Mouse (Mus musculus): ENCODE data around the gene Clec16a. TPM values are rescaled to one million over a fixed set of nuclear protein-coding genes. Genes with fewer than 3 reads are reported as not detected.
A peak's percentile ranks its signal among the peaks of the same experiment; 100 is the strongest.

Gene Clec16a
- polyA plus RNA-seq, 1 experiment from 2014 or later: 69.0 TPM

- Histone ChIP-seq H3K4me1 (replicated peaks) (peaks cover 10% of the 10 kb centered on the region), H3K9ac (no peak overlapping the region), H3K27ac (replicated peaks) (no peak overlapping the region), H3K27me3 (no peaks in the 10 kb centered on the region), H3K9me3 (no peaks in the 10 kb centered on the region), H3K4me2 (no peak overlapping the region), H3K4me3 (no peak overlapping the region), H3K36me3 (no peaks in the 10 kb centered on the region)
- 60% methylated on average over 6 of the region's 6 CpGs for WGBS
- no peak for ATAC-seq (ENCODE audit: low read depth)
Measured at GRCm38 (mm10) chr16:10697861-10698659, 152.9 kb downstream of the Clec16a start.

- H3K9ac ChIP-seq: no peak overlapping the region
- H3K4me1 ChIP-seq (replicated peaks): peaks cover 7% of the 10 kb centered on the region
- H3K4me2 ChIP-seq: no peak overlapping the region
- ATAC-seq (ENCODE audit: low read depth): no peak
- no peaks in the 10 kb centered on the region for H3K27me3 ChIP-seq
- no peaks in the 10 kb centered on the region for H3K36me3 ChIP-seq
- no peaks in the 10 kb centered on the region for H3K9me3 ChIP-seq
- no peak overlapping the region for H3K4me3 ChIP-seq
- no peak overlapping the region for H3K27ac ChIP-seq (replicated peaks)
- WGBS: 73% methylated on average over 3 of the region's 3 CpGs
Measured at GRCm38 (mm10) chr16:10699316-10699715, 154.2 kb downstream of the Clec16a start.

- ATAC-seq (ENCODE audit: low read depth): no peak
- H3K4me3 ChIP-seq: no peak overlapping the region
- no peaks in the 10 kb centered on the region for H3K27me3 ChIP-seq
- H3K4me2 ChIP-seq: no peak overlapping the region
- H3K9ac ChIP-seq: no peak overlapping the region
- H3K27ac ChIP-seq (replicated peaks): no peak overlapping the region
- 34% methylated on average over 2 of the region's 2 CpGs for WGBS
- no peaks in the 10 kb centered on the region for H3K36me3 ChIP-seq
- H3K4me1 ChIP-seq (replicated peaks): 0 out of 2 replicates have a peak, but pooled peaks cover 4% of the 10 kb centered on the region
- H3K9me3 ChIP-seq: no peaks in the 10 kb centered on the region
Measured at GRCm38 (mm10) chr16:10700160-10700559, 155.0 kb downstream of the Clec16a start.

- H3K36me3 ChIP-seq: no peaks in the 10 kb centered on the region
- H3K9me3 ChIP-seq: no peaks in the 10 kb centered on the region
- H3K9ac ChIP-seq: no peak overlapping the region
- H3K27me3 ChIP-seq: no peaks in the 10 kb centered on the region
- ATAC-seq (ENCODE audit: low read depth): no peak
- 0 out of 2 replicates have a peak, but pooled peaks cover 4% of the 10 kb centered on the region for H3K4me1 ChIP-seq (replicated peaks)
- WGBS: 80% methylated on average over 2 of the region's 2 CpGs
- H3K27ac ChIP-seq (replicated peaks): no peak overlapping the region
- H3K4me2 ChIP-seq: no peak overlapping the region
- H3K4me3 ChIP-seq: no peak overlapping the region
Measured at GRCm38 (mm10) chr16:10702399-10702798, 157.3 kb downstream of the Clec16a start.

GRCm38 (mm10) chr16:10703932-10704331, 158.8 kb downstream of the Clec16a start:
- no peak for ATAC-seq (ENCODE audit: low read depth)
- Histone ChIP-seq H3K9ac (no peak overlapping the region), H3K27ac (replicated peaks) (no peak overlapping the region; the same call in 1 of the 2 replicates), H3K36me3 (no peaks in the 10 kb centered on the region), H3K4me2 (no peak overlapping the region), H3K9me3 (no peaks in the 10 kb centered on the region), H3K4me1 (replicated peaks) (0 out of 2 replicates have a peak, but pooled peaks cover 4% of the 10 kb centered on the region), H3K27me3 (no peaks in the 10 kb centered on the region), H3K4me3 (no peak overlapping the region)
- WGBS: 79% methylated on average over 4 of the region's 4 CpGs

- no peak for ATAC-seq (ENCODE audit: low read depth)
- Histone ChIP-seq H3K9ac (no peak overlapping the region), H3K27me3 (no peaks in the 10 kb centered on the region), H3K4me3 (no peak overlapping the region), H3K9me3 (no peaks in the 10 kb centered on the region), H3K4me2 (no peak overlapping the region), H3K27ac (replicated peaks) (no peak overlapping the region), H3K4me1 (replicated peaks) (no peaks in the 10 kb centered on the region), H3K36me3 (no peaks in the 10 kb centered on the region)
- WGBS: 73% methylated on average over 1 of the region's 1 CpGs
Measured at GRCm38 (mm10) chr16:10705396-10705795, 160.3 kb downstream of the Clec16a start.

GRCm38 (mm10) chr16:10711524-10711923, 166.4 kb downstream of the Clec16a start:
- H3K4me1 ChIP-seq (replicated peaks): peaks cover 14% of the 10 kb centered on the region
- no peak overlapping the region for H3K4me3 ChIP-seq
- H3K27ac ChIP-seq (replicated peaks): no peak overlapping the region
- WGBS: 87% methylated on average over 1 of the region's 1 CpGs
- no peaks in the 10 kb centered on the region for H3K36me3 ChIP-seq
- no peak overlapping the region for H3K4me2 ChIP-seq
- H3K27me3 ChIP-seq: no peaks in the 10 kb centered on the region
- H3K9ac ChIP-seq: no peak overlapping the region
- ATAC-seq (ENCODE audit: low read depth): no peak
- H3K9me3 ChIP-seq: no peaks in the 10 kb centered on the region

GRCm38 (mm10) chr16:10713041-10713440, 167.9 kb downstream of the Clec16a start:
- Histone ChIP-seq H3K4me3 (no peak overlapping the region), H3K9me3 (no peaks in the 10 kb centered on the region), H3K27ac (replicated peaks) (peak overlapping the region; percentile 23; the same call in 1 of the 2 replicates), H3K27me3 (no peaks in the 10 kb centered on the region), H3K9ac (no peak overlapping the region), H3K4me1 (replicated peaks) (peaks cover 14% of the 10 kb centered on the region), H3K4me2 (no peak overlapping the region), H3K36me3 (no peaks in the 10 kb centered on the region)
- ATAC-seq (ENCODE audit: low read depth): no peak
- 50% methylated on average over 2 of the region's 2 CpGs for WGBS

- H3K9ac ChIP-seq: no peak overlapping the region
- no peaks in the 10 kb centered on the region for H3K9me3 ChIP-seq
- H3K4me3 ChIP-seq: no peak overlapping the region
- peaks cover 14% of the 10 kb centered on the region for H3K4me1 ChIP-seq (replicated peaks)
- 45% methylated on average over 7 of the region's 7 CpGs for WGBS
- no peaks in the 10 kb centered on the region for H3K36me3 ChIP-seq
- H3K4me2 ChIP-seq: no peak overlapping the region
- H3K27ac ChIP-seq (replicated peaks): no peak overlapping the region
- no peaks in the 10 kb centered on the region for H3K27me3 ChIP-seq
- no peak for ATAC-seq (ENCODE audit: low read depth)
Measured at GRCm38 (mm10) chr16:10713441-10714239, 168.5 kb downstream of the Clec16a start.

GRCm38 (mm10) chr16:10715211-10715610, 170.1 kb downstream of the Clec16a start:
- H3K36me3 ChIP-seq: no peaks in the 10 kb centered on the region
- ATAC-seq (ENCODE audit: low read depth): no peak
- H3K9me3 ChIP-seq: no peaks in the 10 kb centered on the region
- WGBS: 86% methylated on average over 5 of the region's 5 CpGs
- no peak overlapping the region for H3K27ac ChIP-seq (replicated peaks)
- H3K9ac ChIP-seq: no peak overlapping the region
- H3K4me1 ChIP-seq (replicated peaks): peaks cover 16% of the 10 kb centered on the region
- H3K4me2 ChIP-seq: no peak overlapping the region
- H3K27me3 ChIP-seq: no peaks in the 10 kb centered on the region
- H3K4me3 ChIP-seq: no peak overlapping the region

- Histone ChIP-seq H3K36me3 (no peaks in the 10 kb centered on the region), H3K4me2 (no peak overlapping the region), H3K27ac (replicated peaks) (no peak overlapping the region), H3K4me3 (no peak overlapping the region), H3K4me1 (replicated peaks) (peaks cover 16% of the 10 kb centered on the region), H3K27me3 (no peaks in the 10 kb centered on the region), H3K9ac (no peak overlapping the region), H3K9me3 (no peaks in the 10 kb centered on the region)
- ATAC-seq (ENCODE audit: low read depth): no peak
- 83% methylated on average over 2 of the region's 2 CpGs for WGBS
Measured at GRCm38 (mm10) chr16:10715632-10716031, 170.5 kb downstream of the Clec16a start.

- H3K27me3 ChIP-seq: no peaks in the 10 kb centered on the region
- H3K9me3 ChIP-seq: no peaks in the 10 kb centered on the region
- H3K36me3 ChIP-seq: no peaks in the 10 kb centered on the region
- H3K27ac ChIP-seq (replicated peaks): 0 out of 2 replicates have a peak overlapping the region, but pooled peaks have one; percentile 13
- H3K9ac ChIP-seq: no peak overlapping the region
- peaks cover 16% of the 10 kb centered on the region for H3K4me1 ChIP-seq (replicated peaks)
- 62% methylated on average over 2 of the region's 2 CpGs for WGBS
- ATAC-seq (ENCODE audit: low read depth): no peak
- H3K4me2 ChIP-seq: no peak overlapping the region
- no peak overlapping the region for H3K4me3 ChIP-seq
Measured at GRCm38 (mm10) chr16:10716696-10717095, 171.6 kb downstream of the Clec16a start.

Data from neural tube, embryonic 13.5 days (tissue).